Mouse (Mus musculus): ENCODE data around the gene Cyth1.

- TF ChIP-seq CTCF (IDR thresholded peaks at IDR 0.05; ENCODE audit: low read depth, low read length) (no peak), POLR2A (IDR thresholded peaks at IDR 0.05; ENCODE audit: insufficient read depth, low read length) (no peak), EP300 (IDR thresholded peaks at IDR 0.05; ENCODE audit: insufficient read depth, low read depth, low read length) (no peak)
Observed at GRCm38 (mm10) chr11:118084266-118084665, 164.1 kb downstream of the Cyth1 start.

All from ES-Bruce4 (cell line).